ENCODE assay signal across 28 mouse cellular contexts in the genomic region with DNA sequence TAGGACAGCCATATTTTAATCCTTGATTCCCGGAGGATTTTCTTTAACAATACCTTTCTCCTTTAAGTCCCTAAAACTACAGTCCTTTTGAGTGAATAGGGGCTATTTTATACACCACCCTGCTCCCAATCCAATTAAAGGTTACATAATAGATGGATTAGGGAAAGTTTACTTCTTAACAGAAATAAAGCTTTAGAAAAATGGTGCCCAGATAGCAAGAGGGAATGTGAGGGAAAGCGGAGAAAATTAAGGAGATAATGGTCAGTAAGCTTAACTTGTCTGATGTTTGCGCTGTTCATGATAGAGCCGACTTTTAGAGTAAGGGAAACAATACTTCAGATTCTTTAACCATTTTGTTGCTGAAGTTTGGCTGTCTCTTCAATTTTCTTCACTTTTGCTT. TPM values are rescaled to one million over a fixed set of nuclear protein-coding genes. Genes with fewer than 3 reads are reported as not detected.
DNase-seq lines count a peak whose midpoint lies in the region; ATAC-seq and TF ChIP-seq lines count a peak whose summit lies in the region.
"Had no signal": no experiment of that assay in that cellular context is flagged by ENCODE, and none has a peak within 500 bp of the region (broad histone marks: within the 10 kb centered on the region; RNA-seq: fewer than 3 reads in every experiment).

No protein-coding gene starts in this region.

- no peak for TF ChIP-seq CTCF in brain, embryonic 14.5 days (IDR thresholded peaks at IDR 0.05; ENCODE audit: borderline replicate concordance, extremely low read depth, insufficient read depth, insufficient read length)

- TF ChIP-seq POLR2A in brain, embryonic 14.5 days (IDR thresholded peaks at IDR 0.05; ENCODE audit: borderline replicate concordance, extremely low read depth, insufficient read depth, insufficient read length, poor library complexity, severe bottlenecking): no peak

- peaks cover 71% of the 10 kb centered on the region for H3K27me3 ChIP-seq in midbrain, embryonic 10.5 days (ENCODE audit: low read depth, poor library complexity, severe bottlenecking)
- H3K27me3 ChIP-seq in midbrain, embryonic 16.5 days (ENCODE audit: control insufficient read depth, insufficient read depth, low read depth, low read length): no peaks in the 10 kb centered on the region; the same call in 1 of the 2 replicates
- H3K27me3 ChIP-seq: embryonic facial prominence, embryonic 13.5 days; heart, embryonic 13.5 days; Patski had no signal

- WGBS in midbrain, embryonic 10.5 days: 10% methylated on average over 4 of the region's 4 CpGs
- WGBS in midbrain, embryonic 16.5 days: 12% methylated on average over 4 of the region's 4 CpGs

- ATAC-seq in midbrain, embryonic 16.5 days: no peak
- no peak for ATAC-seq in CD4-positive, CD25-positive, alpha-beta regulatory T cell, adult 4 months
- ATAC-seq: forebrain, embryonic 15.5 days; hindbrain, postnatal 0 days; inflammation-experienced regulatory T-cells, adult 6 months; Patski had no signal

- no peaks in the 10 kb centered on the region for H3K36me3 ChIP-seq in midbrain, embryonic 10.5 days
- no peaks in the 10 kb centered on the region for H3K36me3 ChIP-seq in midbrain, embryonic 16.5 days (ENCODE audit: control insufficient read depth, insufficient read depth, low read length)
- H3K36me3 ChIP-seq: embryonic facial prominence, embryonic 10.5 days; embryonic facial prominence, embryonic 13.5 days; forebrain, embryonic 12.5 days; forebrain, embryonic 15.5 days; heart, embryonic 10.5 days; heart, embryonic 13.5 days had no signal

- no peaks in the 10 kb centered on the region for H3K9me3 ChIP-seq in midbrain, embryonic 10.5 days (replicated peaks)
- H3K9me3 ChIP-seq in midbrain, embryonic 16.5 days (replicated peaks; ENCODE audit: control insufficient read depth, low read length, poor library complexity, severe bottlenecking): no peaks in the 10 kb centered on the region
- H3K9me3 ChIP-seq: embryonic facial prominence, embryonic 10.5 days; embryonic facial prominence, embryonic 13.5 days; forebrain, embryonic 12.5 days; forebrain, embryonic 15.5 days; heart, embryonic 10.5 days; heart, embryonic 13.5 days had no signal

- DNase-seq in midbrain, embryonic 10.5 days (ENCODE audit: low spot score): no peak
- peak; percentile 24 for DNase-seq in Muller cell, postnatal 12 days (ENCODE audit: inconsistent ontology term)
- peak; percentile 60 for DNase-seq in brain, embryonic 14.5 days (ENCODE audit: low read depth)
- DNase-seq in spleen, postnatal 10 days (ENCODE audit: low spot score in 2 of 2): no peak
- DNase-seq: adrenal gland, postnatal 10 days; adrenal gland, postnatal 36 days; cerebellum, adult 11 months; cerebellum, adult 2 months; cerebellum, adult 9-11 months; cerebellum, postnatal 25 days; gastrocnemius, postnatal 10 days; gastrocnemius, postnatal 36 days; heart, adult 2 months; heart, postnatal 14 days; heart, postnatal 4 days had no signal

- peak overlapping the region; percentile 7 for H3K4me3 ChIP-seq in midbrain, embryonic 10.5 days
- H3K4me3 ChIP-seq in midbrain, embryonic 16.5 days (ENCODE audit: low read depth, low read length): no peak overlapping the region
- H3K4me3 ChIP-seq: embryonic facial prominence, embryonic 10.5 days; embryonic facial prominence, embryonic 13.5 days; erythroblast, embryonic 14.5 days; forebrain, embryonic 12.5 days; forebrain, embryonic 15.5 days; heart, adult 2 months; heart, embryonic 10.5 days; heart, embryonic 13.5 days had no signal

- no peak overlapping the region for H3K27ac ChIP-seq in midbrain, embryonic 10.5 days (replicated peaks)
- no peak overlapping the region for H3K27ac ChIP-seq in midbrain, embryonic 16.5 days (ENCODE audit: low read length)
- H3K27ac ChIP-seq: embryonic facial prominence, embryonic 10.5 days; embryonic facial prominence, embryonic 13.5 days; forebrain, embryonic 12.5 days; forebrain, embryonic 15.5 days; heart, adult 2 months; heart, embryonic 10.5 days; heart, embryonic 13.5 days; hindbrain, embryonic 14.5 days; hindbrain, postnatal 0 days had no signal

- H3K4me1 ChIP-seq in midbrain, embryonic 10.5 days: peaks cover 37% of the 10 kb centered on the region
- no peaks in the 10 kb centered on the region; the same call in 1 of the 2 replicates for H3K4me1 ChIP-seq in midbrain, embryonic 16.5 days (ENCODE audit: control insufficient read depth, insufficient read depth, low read length)
- H3K4me1 ChIP-seq: embryonic facial prominence, embryonic 13.5 days; forebrain, embryonic 12.5 days; forebrain, embryonic 15.5 days; heart, embryonic 10.5 days; heart, embryonic 13.5 days had no signal

- H3K9ac ChIP-seq in midbrain, embryonic 16.5 days (ENCODE audit: low read depth, low read length): no peak overlapping the region
- H3K9ac ChIP-seq: embryonic facial prominence, embryonic 13.5 days; forebrain, embryonic 12.5 days; forebrain, embryonic 15.5 days; heart, embryonic 13.5 days; hindbrain, embryonic 14.5 days had no signal

- H3K4me2 ChIP-seq in midbrain, embryonic 16.5 days (ENCODE audit: low read length): no peak overlapping the region
- H3K4me2 ChIP-seq: embryonic facial prominence, embryonic 13.5 days; forebrain, embryonic 12.5 days; forebrain, embryonic 15.5 days; heart, embryonic 13.5 days; hindbrain, embryonic 14.5 days had no signal

RNA-seq across cellular contexts. Expression of a gene that starts 23.1 kb away (rescaled TPM):
- 82.0 and 99.0 TPM in 2 replicates for polyA plus RNA-seq in midbrain, embryonic 10.5 days (2016; fragmentation: Nextera tagmentation; extraction: Ambion mirVana)
- polyA plus RNA-seq in midbrain, embryonic 16.5 days (2015; fragmentation: Nextera tagmentation; extraction: Ambion mirVana): 53.9 and 67.8 TPM in 2 replicates
- 46.3 and 126 TPM in 2 replicates for polyA plus RNA-seq in brain, embryonic 14.5 days (2012; rRNA removed)
- polyA plus RNA-seq in CD4-positive, CD25-positive, alpha-beta regulatory T cell, adult 4 months (2017; shearing (Covaris generic)): under 1 TPM; 0.32 to 0.44 TPM
- polyA plus RNA-seq: erythroblast, embryonic 14.5 days; Patski had no signal

Comparison
In these comparisons a context has a peak if more than half of its experiments do, and no peak if none do; other contexts are left out.
1. DNase-seq: peak in Muller cell, postnatal 12 days (single experiment) and brain, embryonic 14.5 days (single experiment); none in midbrain, embryonic 10.5 days (single experiment) and spleen, postnatal 10 days (0 of 2).
2. RNA of a gene that starts 23.1 kb away (polyA plus RNA-seq): 46.3 to 126 TPM in brain, embryonic 14.5 days, 82.0 to 99.0 TPM in midbrain, embryonic 10.5 days and 53.9 to 67.8 TPM in midbrain, embryonic 16.5 days; 0.32 to 0.44 TPM in CD4-positive, CD25-positive, alpha-beta regulatory T cell, adult 4 months; every median in the first group is over 10 times any median in the second.